Mouse (Mus musculus) megakaryocyte, embryonic 14.5 days (primary cell): ENCODE measurements around the gene Baz1b.

Experiments used
- FLI1 ChIP-seq: IDR thresholded peaks from 2 replicates; pipeline ENCODE4 v1.6.1; 2012; ENCODE audit warnings: low read length, inconsistent platforms, mixed read lengths
- GATA1 ChIP-seq: IDR thresholded peaks from 3 replicates; pipeline ENCODE4 v1.6.1; 2012; ENCODE audit warnings: mixed read lengths, low read length, inconsistent platforms, borderline replicate concordance

GRCm38 (mm10) chr5:135216871-135217270 is 29.8 kb downstream of the Baz1b start:
- TF ChIP-seq FLI1 (no peak), GATA1 (no peak)
